Mouse (Mus musculus) brain, embryonic 14.5 days (tissue): ENCODE data around the gene Adcy3.

Source experiments
- CTCF ChIP-seq: fragments of 200-500 bp; IDR thresholded peaks from 2 replicates; pipeline ENCODE4 v1.5.1; 2012; ENCODE audit warnings: inconsistent platforms, mild to moderate bottlenecking, moderate library complexity, borderline replicate concordance; ENCODE audit not compliant: insufficient read depth, insufficient read length; ENCODE audit errors: extremely low read depth
- POLR2A ChIP-seq: fragments of 200-500 bp; IDR thresholded peaks from 2 replicates; pipeline ENCODE4 v1.6.1; 2012; ENCODE audit warnings: mild to moderate bottlenecking, inconsistent platforms, borderline replicate concordance; ENCODE audit not compliant: poor library complexity, insufficient read depth, insufficient read length, severe bottlenecking; ENCODE audit errors: extremely low read depth

DNA sequence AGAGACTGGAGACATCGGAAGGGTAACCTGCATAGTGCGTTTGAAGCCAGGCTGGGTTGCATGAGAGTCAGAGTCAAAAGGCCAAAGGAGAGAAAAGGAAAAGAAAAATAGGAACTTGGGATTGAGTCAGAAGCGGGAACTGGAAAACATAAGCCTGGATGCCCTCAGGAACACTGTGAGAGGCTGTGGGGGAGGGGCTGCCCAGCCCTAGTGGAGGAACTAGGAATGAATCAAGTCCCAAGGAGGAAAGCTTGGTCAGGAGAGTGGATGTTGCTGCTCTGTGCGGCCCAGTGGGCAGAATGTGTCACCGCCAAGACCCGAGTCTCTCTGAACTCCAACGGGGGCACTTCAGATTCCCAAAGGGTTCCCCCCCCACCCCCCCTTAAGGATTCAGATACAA lies 27.4 kb downstream of the Adcy3 start:
- TF ChIP-seq CTCF (peak; percentile 13; the same call in 1 of the 2 replicates), POLR2A (no peak)
